In genomic region chr15:97829432-97829831, GRCm38 (mm10) we compare ENCODE assay signal across 8 mouse cellular contexts. TPM values are rescaled to one million over a fixed set of nuclear protein-coding genes. Genes with fewer than 3 reads are reported as not detected.
DNase-seq lines count a peak whose midpoint lies in the region; ATAC-seq and TF ChIP-seq lines count a peak whose summit lies in the region.

No protein-coding gene starts in this region.

- no peak for DNase-seq in layer of hippocampus, adult 2 months (ENCODE audit: low spot score in 2 of 2)
- no peak for DNase-seq in layer of hippocampus, postnatal 25 days (ENCODE audit: extremely low spot score in 1 of 2, low spot score in 1 of 2)
- DNase-seq in frontal cortex, adult 2 months (ENCODE audit: extremely low spot score in 1 of 2, low spot score in 1 of 2) = no peak
- no peak for DNase-seq in cerebellum, postnatal 14 days
- no peak for DNase-seq in left cerebral cortex, adult 18-20 months (ENCODE audit: low spot score in 2 of 2)

- peak overlapping the region; percentile 65; the same call in 1 of the 2 replicates for H3K4me3 ChIP-seq in layer of hippocampus, adult 2 months
- peak overlapping the region; percentile 86 for H3K4me3 ChIP-seq in embryonic facial prominence, embryonic 13.5 days
- peak overlapping the region; percentile 78 for H3K4me3 ChIP-seq in intestine, embryonic 16.5 days (ENCODE audit: low read length)
- no peak overlapping the region for H3K4me3 ChIP-seq in neural tube, embryonic 12.5 days

- H3K4me1 ChIP-seq in embryonic facial prominence, embryonic 13.5 days = peaks cover 70% of the 10 kb centered on the region
- H3K4me1 ChIP-seq in intestine, embryonic 16.5 days (ENCODE audit: control insufficient read depth, insufficient read depth, low read length) = peaks cover 60% of the 10 kb centered on the region
- H3K4me1 ChIP-seq in neural tube, embryonic 12.5 days = peaks cover 71% of the 10 kb centered on the region

- no peak for ATAC-seq in embryonic facial prominence, embryonic 13.5 days (ENCODE audit: insufficient number of reproducible peaks, insufficient read depth, low FRiP score, low TSS enrichment, low read depth)
- no peak for ATAC-seq in intestine, embryonic 16.5 days
- no peak for ATAC-seq in neural tube, embryonic 12.5 days (ENCODE audit: low FRiP score, low read depth)

- no peaks in the 10 kb centered on the region for H3K36me3 ChIP-seq in embryonic facial prominence, embryonic 13.5 days
- H3K36me3 ChIP-seq in intestine, embryonic 16.5 days (ENCODE audit: control insufficient read depth, insufficient read depth, low read length) = no peaks in the 10 kb centered on the region
- H3K36me3 ChIP-seq in neural tube, embryonic 12.5 days = no peaks in the 10 kb centered on the region

- no peaks in the 10 kb centered on the region for H3K9me3 ChIP-seq in embryonic facial prominence, embryonic 13.5 days
- no peaks in the 10 kb centered on the region for H3K9me3 ChIP-seq in intestine, embryonic 16.5 days (ENCODE audit: control insufficient read depth, low read length)
- H3K9me3 ChIP-seq in neural tube, embryonic 12.5 days = no peaks in the 10 kb centered on the region

- H3K4me2 ChIP-seq in embryonic facial prominence, embryonic 13.5 days = peak overlapping the region; percentile 69
- peak overlapping the region; percentile 89 for H3K4me2 ChIP-seq in intestine, embryonic 16.5 days (ENCODE audit: low read depth, low read length)
- peak overlapping the region; percentile 81 for H3K4me2 ChIP-seq in neural tube, embryonic 12.5 days (replicated peaks)

- no peaks in the 10 kb centered on the region for H3K27me3 ChIP-seq in embryonic facial prominence, embryonic 13.5 days
- H3K27me3 ChIP-seq in intestine, embryonic 16.5 days (replicated peaks; ENCODE audit: control insufficient read depth, insufficient read depth, low read length) = no peaks in the 10 kb centered on the region
- H3K27me3 ChIP-seq in neural tube, embryonic 12.5 days (replicated peaks) = no peaks in the 10 kb centered on the region; the same call in 1 of the 2 replicates

- WGBS in embryonic facial prominence, embryonic 13.5 days = 43% methylated on average over 2 of the region's 2 CpGs
- 74% methylated on average over 2 of the region's 2 CpGs for WGBS in intestine, embryonic 16.5 days
- 62% methylated on average over 2 of the region's 2 CpGs for WGBS in neural tube, embryonic 12.5 days

- H3K27ac ChIP-seq in layer of hippocampus, adult 2 months = peak overlapping the region; percentile 97
- H3K27ac ChIP-seq in embryonic facial prominence, embryonic 13.5 days = peak overlapping the region; percentile 96
- H3K27ac ChIP-seq in intestine, embryonic 16.5 days (ENCODE audit: low read length) = peak overlapping the region; percentile 83
- no peak overlapping the region for H3K27ac ChIP-seq in neural tube, embryonic 12.5 days

- H3K9ac ChIP-seq in embryonic facial prominence, embryonic 13.5 days = peak overlapping the region; percentile 98
- peak overlapping the region; percentile 95; the same call in 1 of the 2 replicates for H3K9ac ChIP-seq in intestine, embryonic 16.5 days (ENCODE audit: low read depth, low read length)
- H3K9ac ChIP-seq in neural tube, embryonic 12.5 days = no peak overlapping the region

- no peak for TF ChIP-seq CTCF in layer of hippocampus, adult 2 months (conservative IDR thresholded peaks at IDR 0.05)

RNA-seq across cellular contexts. Expression of gene Hdac7, which starts 14.9 kb away (rescaled TPM):
- 10 to 100 TPM; 23.8 to 28.5 TPM for total RNA-seq in layer of hippocampus, adult 2 months (2021)
- 10 to 100 TPM; 15.6 to 30.1 TPM for total RNA-seq in layer of hippocampus, postnatal 25 days (2021)
- 32.4 and 37.1 TPM in 2 replicates for polyA plus RNA-seq in embryonic facial prominence, embryonic 13.5 days (2015; fragmentation: Nextera tagmentation; extraction: Ambion mirVana)
- 15.8 and 18.2 TPM in 2 replicates for polyA plus RNA-seq in intestine, embryonic 16.5 days (2015; fragmentation: Nextera tagmentation; extraction: Ambion mirVana)
- polyA plus RNA-seq in neural tube, embryonic 12.5 days (2016; fragmentation: Nextera tagmentation; extraction: Ambion mirVana) = 28.9 and 29.7 TPM in 2 replicates
- 50.2 and 57.5 TPM in 2 replicates for polyA plus RNA-seq in frontal cortex, adult 2 months (2012; rRNA removed)
- total RNA-seq in left cerebral cortex, adult 18-20 months (2021) = 10 to 100 TPM; 31.5 to 36.1 TPM

RNA-seq across cellular contexts. Expression of gene Slc48a1, which starts 51.1 kb away (rescaled TPM):
- total RNA-seq in layer of hippocampus, adult 2 months (2021) = 100 to 1,000 TPM; 133 to 135 TPM
- total RNA-seq in layer of hippocampus, postnatal 25 days (2021) = 100 to 1,000 TPM; 151 to 169 TPM
- polyA plus RNA-seq in embryonic facial prominence, embryonic 13.5 days (2015; fragmentation: Nextera tagmentation; extraction: Ambion mirVana) = 34.7 and 41.9 TPM in 2 replicates
- 25.4 and 26.9 TPM in 2 replicates for polyA plus RNA-seq in intestine, embryonic 16.5 days (2015; fragmentation: Nextera tagmentation; extraction: Ambion mirVana)
- 41.4 and 44.9 TPM in 2 replicates for polyA plus RNA-seq in neural tube, embryonic 12.5 days (2016; fragmentation: Nextera tagmentation; extraction: Ambion mirVana)
- 107 and 117 TPM in 2 replicates for polyA plus RNA-seq in frontal cortex, adult 2 months (2012; rRNA removed)
- total RNA-seq in left cerebral cortex, adult 18-20 months (2021) = 100 to 1,000 TPM; 154 to 168 TPM
